Mouse (Mus musculus): ENCODE results near the gene Frs3. TPM values are rescaled to one million over a fixed set of nuclear protein-coding genes. Genes with fewer than 3 reads are reported as not detected.
A peak's percentile ranks its signal among the peaks of the same experiment; 100 is the strongest.

Frs3 gene
- polyA plus RNA-seq, 2 experiments, result 5.4 to 16.0 TPM

GRCm38 (mm10) chr17:47704692-47705091 lies 15.9 kb downstream of the Frs3 start:
- Histone ChIP-seq H3K27me3 (ENCODE audit: control insufficient read depth, insufficient read depth, low read length) (no peaks in the 10 kb centered on the region), H3K4me1 (ENCODE audit: control insufficient read depth, insufficient read depth, low read length) (no peaks in the 10 kb centered on the region), H3K9ac (ENCODE audit: low read depth, low read length, severe bottlenecking) (no peak overlapping the region), H3K9me3 (ENCODE audit: control insufficient read depth, low read length) (no peaks in the 10 kb centered on the region), H3K27ac (replicated peaks; ENCODE audit: low read depth, low read length) (no peak overlapping the region), H3K4me2 (replicated peaks; ENCODE audit: low read depth, low read length, severe bottlenecking) (no peak overlapping the region), H3K4me3 (replicated peaks; ENCODE audit: low read length) (no peak overlapping the region), H3K36me3 (ENCODE audit: control insufficient read depth, insufficient read depth, low read length) (peaks cover 45% of the 10 kb centered on the region)
- 89% methylated on average over 4 of the region's 4 CpGs for WGBS
- no peak for ATAC-seq (ENCODE audit: low FRiP score, low read depth)
- TF ChIP-seq POLR2A (IDR thresholded peaks at IDR 0.05; ENCODE audit: borderline replicate concordance, extremely low read depth, insufficient read depth, insufficient read length), result no peak
- no peak for DNase-seq (ENCODE audit: low spot score)

GRCm38 (mm10) chr17:47706196-47706595 lies 17.4 kb downstream of the Frs3 start:
- DNase-seq (ENCODE audit: low spot score), result peak; percentile 8
- H3K27me3 ChIP-seq (ENCODE audit: control insufficient read depth, insufficient read depth, low read length), result no peaks in the 10 kb centered on the region
- ATAC-seq (ENCODE audit: low FRiP score, low read depth), result no peak
- H3K9me3 ChIP-seq (ENCODE audit: control insufficient read depth, low read length), result no peaks in the 10 kb centered on the region
- no peak overlapping the region for H3K9ac ChIP-seq (ENCODE audit: low read depth, low read length, severe bottlenecking)
- no peaks in the 10 kb centered on the region for H3K4me1 ChIP-seq (ENCODE audit: control insufficient read depth, insufficient read depth, low read length)
- WGBS, result 79% methylated on average over 1 of the region's 1 CpGs
- H3K4me2 ChIP-seq (replicated peaks; ENCODE audit: low read depth, low read length, severe bottlenecking), result no peak overlapping the region
- H3K4me3 ChIP-seq (replicated peaks; ENCODE audit: low read length), result no peak overlapping the region
- TF ChIP-seq POLR2A (IDR thresholded peaks at IDR 0.05; ENCODE audit: borderline replicate concordance, extremely low read depth, insufficient read depth, insufficient read length), result no peak
- no peak overlapping the region for H3K27ac ChIP-seq (replicated peaks; ENCODE audit: low read depth, low read length)
- H3K36me3 ChIP-seq (ENCODE audit: control insufficient read depth, insufficient read depth, low read length), result peaks cover 31% of the 10 kb centered on the region

- DNase-seq (ENCODE audit: low spot score), result no peak
- H3K27me3 ChIP-seq (ENCODE audit: control insufficient read depth, insufficient read depth, low read length), result no peaks in the 10 kb centered on the region
- no peak for TF ChIP-seq POLR2A (IDR thresholded peaks at IDR 0.05; ENCODE audit: borderline replicate concordance, extremely low read depth, insufficient read depth, insufficient read length)
- H3K9me3 ChIP-seq (ENCODE audit: control insufficient read depth, low read length), result no peaks in the 10 kb centered on the region
- ATAC-seq (ENCODE audit: low FRiP score, low read depth), result no peak
- H3K4me1 ChIP-seq (ENCODE audit: control insufficient read depth, insufficient read depth, low read length), result no peaks in the 10 kb centered on the region
- no peak overlapping the region for H3K9ac ChIP-seq (ENCODE audit: low read depth, low read length, severe bottlenecking)
- WGBS, result 79% methylated on average over 3 of the region's 3 CpGs
- no peak overlapping the region for H3K27ac ChIP-seq (replicated peaks; ENCODE audit: low read depth, low read length)
- no peak overlapping the region for H3K4me3 ChIP-seq (replicated peaks; ENCODE audit: low read length)
- H3K36me3 ChIP-seq (ENCODE audit: control insufficient read depth, insufficient read depth, low read length), result peaks cover 14% of the 10 kb centered on the region
- no peak overlapping the region for H3K4me2 ChIP-seq (replicated peaks; ENCODE audit: low read depth, low read length, severe bottlenecking)
These were observed 19.1 kb downstream of the Frs3 start for GRCm38 (mm10) chr17:47707961-47708360.

GRCm38 (mm10) chr17:47708972-47709371 lies 20.1 kb downstream of the Frs3 start:
- Histone ChIP-seq H3K27ac (replicated peaks; ENCODE audit: low read depth, low read length) (no peak overlapping the region), H3K9ac (ENCODE audit: low read depth, low read length, severe bottlenecking) (no peak overlapping the region), H3K9me3 (ENCODE audit: control insufficient read depth, low read length) (no peaks in the 10 kb centered on the region), H3K27me3 (ENCODE audit: control insufficient read depth, insufficient read depth, low read length) (no peaks in the 10 kb centered on the region), H3K4me1 (ENCODE audit: control insufficient read depth, insufficient read depth, low read length) (no peaks in the 10 kb centered on the region), H3K36me3 (ENCODE audit: control insufficient read depth, insufficient read depth, low read length) (peaks cover 4% of the 10 kb centered on the region), H3K4me2 (replicated peaks; ENCODE audit: low read depth, low read length, severe bottlenecking) (no peak overlapping the region), H3K4me3 (replicated peaks; ENCODE audit: low read length) (no peak overlapping the region)
- 68% methylated on average over 4 of the region's 4 CpGs for WGBS
- no peak for TF ChIP-seq POLR2A (IDR thresholded peaks at IDR 0.05; ENCODE audit: borderline replicate concordance, extremely low read depth, insufficient read depth, insufficient read length)
- DNase-seq (ENCODE audit: low spot score) (no peak), ATAC-seq (ENCODE audit: low FRiP score, low read depth) (no peak)

- Histone ChIP-seq H3K4me1 (ENCODE audit: control insufficient read depth, insufficient read depth, low read length) (no peaks in the 10 kb centered on the region), H3K9me3 (ENCODE audit: control insufficient read depth, low read length) (no peaks in the 10 kb centered on the region), H3K4me2 (replicated peaks; ENCODE audit: low read depth, low read length, severe bottlenecking) (no peak overlapping the region), H3K36me3 (ENCODE audit: control insufficient read depth, insufficient read depth, low read length) (no peaks in the 10 kb centered on the region; the same call in 1 of the 2 replicates), H3K4me3 (replicated peaks; ENCODE audit: low read length) (no peak overlapping the region), H3K27me3 (ENCODE audit: control insufficient read depth, insufficient read depth, low read length) (no peaks in the 10 kb centered on the region), H3K27ac (replicated peaks; ENCODE audit: low read depth, low read length) (no peak overlapping the region), H3K9ac (ENCODE audit: low read depth, low read length, severe bottlenecking) (no peak overlapping the region)
- no peak for DNase-seq (ENCODE audit: low spot score)
- no peak for ATAC-seq (ENCODE audit: low FRiP score, low read depth)
- TF ChIP-seq POLR2A (IDR thresholded peaks at IDR 0.05; ENCODE audit: borderline replicate concordance, extremely low read depth, insufficient read depth, insufficient read length), result no peak
- WGBS, result 67% methylated on average over 3 of the region's 3 CpGs
These were observed 21.2 kb downstream of the Frs3 start for GRCm38 (mm10) chr17:47710036-47710435.

- Histone ChIP-seq H3K4me2 (replicated peaks; ENCODE audit: low read depth, low read length, severe bottlenecking) (no peak overlapping the region), H3K9ac (ENCODE audit: low read depth, low read length, severe bottlenecking) (no peak overlapping the region), H3K27ac (replicated peaks; ENCODE audit: low read depth, low read length) (no peak overlapping the region), H3K36me3 (ENCODE audit: control insufficient read depth, insufficient read depth, low read length) (no peaks in the 10 kb centered on the region), H3K4me3 (replicated peaks; ENCODE audit: low read length) (no peak overlapping the region), H3K9me3 (ENCODE audit: control insufficient read depth, low read length) (no peaks in the 10 kb centered on the region), H3K27me3 (ENCODE audit: control insufficient read depth, insufficient read depth, low read length) (no peaks in the 10 kb centered on the region), H3K4me1 (ENCODE audit: control insufficient read depth, insufficient read depth, low read length) (no peaks in the 10 kb centered on the region)
- ATAC-seq (ENCODE audit: low FRiP score, low read depth) (no peak), DNase-seq (ENCODE audit: low spot score) (no peak)
- WGBS, result 61% methylated on average over 6 of the region's 6 CpGs
- no peak for TF ChIP-seq POLR2A (IDR thresholded peaks at IDR 0.05; ENCODE audit: borderline replicate concordance, extremely low read depth, insufficient read depth, insufficient read length)
These were observed 23.1 kb downstream of the Frs3 start for GRCm38 (mm10) chr17:47711883-47712282.
